In genomic region chr19:6610715-6611114, GRCm38 (mm10) we compare ENCODE assay signal across 14 mouse cellular contexts.
"Had no signal": no experiment of that assay in that cellular context is flagged by ENCODE, and none has a peak within 500 bp of the region (broad histone marks: within the 10 kb centered on the region; RNA-seq: fewer than 3 reads in every experiment).

No protein-coding gene starts in this region.

- H3K4me3 ChIP-seq: limb, embryonic 12.5 days; limb, embryonic 15.5 days had no signal

- ATAC-seq: hindbrain, postnatal 0 days; inflammation-experienced regulatory T-cells, adult 6 months; intestine, postnatal 0 days; liver, postnatal 0 days; lung, postnatal 0 days had no signal

- H3K9ac ChIP-seq: limb, embryonic 12.5 days; limb, embryonic 15.5 days; liver, embryonic 14.5 days; liver, postnatal 0 days; lung, embryonic 14.5 days had no signal

- H3K4me1 ChIP-seq: limb, embryonic 12.5 days had no signal

- H3K27me3 ChIP-seq: limb, embryonic 12.5 days; limb, embryonic 15.5 days had no signal

- H3K36me3 ChIP-seq: limb, embryonic 12.5 days; limb, embryonic 15.5 days had no signal

- DNase-seq: left cerebral cortex, postnatal 4 days; liver, postnatal 0 days; lung, embryonic 14.5 days; right cerebral cortex, postnatal 4 days; thymus, postnatal 25 days had no signal

- H3K9me3 ChIP-seq: limb, embryonic 12.5 days; limb, embryonic 15.5 days had no signal

- H3K27ac ChIP-seq: limb, embryonic 12.5 days; limb, embryonic 15.5 days; liver, embryonic 14.5 days; macrophage had no signal

- H3K4me2 ChIP-seq: limb, embryonic 12.5 days; limb, embryonic 15.5 days; liver, embryonic 11.5 days; lung, embryonic 14.5 days had no signal
